In the genomic region with DNA sequence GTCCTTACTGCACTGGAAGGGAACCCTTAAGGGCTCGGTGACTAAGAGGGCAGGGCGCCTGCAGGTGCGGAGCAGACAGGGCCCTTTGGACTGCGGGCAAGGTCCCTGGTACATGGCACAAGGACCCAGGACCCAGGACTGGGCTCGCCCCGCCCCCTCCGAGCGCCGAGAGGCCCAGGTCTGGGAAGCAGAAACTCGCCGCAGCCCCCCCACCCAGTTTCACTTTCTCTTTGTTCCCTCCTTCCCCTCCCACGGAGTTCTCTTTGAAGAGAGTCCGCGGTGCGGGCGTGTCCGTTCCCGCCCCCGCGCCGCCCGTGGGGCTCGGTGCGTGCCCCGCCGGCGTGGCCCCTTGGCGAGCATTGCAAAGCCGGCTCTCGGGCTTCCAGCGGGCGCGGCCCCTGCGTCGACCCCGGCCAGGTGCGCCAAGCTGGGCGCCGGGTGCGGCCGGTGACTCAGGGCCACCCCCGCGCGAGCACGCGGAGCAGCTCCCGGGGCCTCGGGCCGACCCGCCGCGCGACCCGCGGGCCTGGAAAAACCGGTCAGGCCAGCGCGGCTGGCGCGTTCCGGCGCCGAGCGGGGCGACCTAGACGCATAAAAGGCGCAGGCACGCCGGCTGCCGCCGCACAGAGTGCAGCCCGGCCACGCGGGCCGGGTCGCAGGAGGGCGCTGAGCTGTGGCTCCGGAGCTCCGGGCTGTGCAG, we compare ENCODE assay signal across 8 mouse cellular contexts. TPM values are rescaled to one million over a fixed set of nuclear protein-coding genes. Genes with fewer than 3 reads are reported as not detected.
DNase-seq lines count a peak whose midpoint lies in the region; ATAC-seq lines count a peak whose summit lies in the region.

No protein-coding gene starts in this region.

- H3K27me3 ChIP-seq in forebrain, embryonic 15.5 days, result 0 out of 2 replicates have a peak, but pooled peaks cover 11% of the 10 kb centered on the region
- peaks cover 32% of the 10 kb centered on the region for H3K27me3 ChIP-seq in hindbrain, embryonic 14.5 days (ENCODE audit: control insufficient read depth, insufficient read depth, low read length)
- peaks cover 39% of the 10 kb centered on the region for H3K27me3 ChIP-seq in limb, embryonic 15.5 days
- peaks cover 34% of the 10 kb centered on the region for H3K27me3 ChIP-seq in midbrain, embryonic 14.5 days (ENCODE audit: control insufficient read depth, insufficient read depth, low read length)
- no peaks in the 10 kb centered on the region for H3K27me3 ChIP-seq in stomach, embryonic 16.5 days (ENCODE audit: control insufficient read depth, insufficient read depth, low read length)

- H3K4me1 ChIP-seq in forebrain, embryonic 15.5 days, result peaks cover 10% of the 10 kb centered on the region; the same call in 1 of the 2 replicates
- peaks cover 4% of the 10 kb centered on the region; the same call in 1 of the 2 replicates for H3K4me1 ChIP-seq in hindbrain, embryonic 14.5 days (replicated peaks; ENCODE audit: control insufficient read depth, insufficient read depth, low read length)
- peaks cover 17% of the 10 kb centered on the region for H3K4me1 ChIP-seq in limb, embryonic 15.5 days
- H3K4me1 ChIP-seq in midbrain, embryonic 14.5 days (ENCODE audit: control insufficient read depth, insufficient read depth, low read length), result 0 out of 2 replicates have a peak, but pooled peaks cover 4% of the 10 kb centered on the region
- H3K4me1 ChIP-seq in stomach, embryonic 16.5 days (ENCODE audit: control insufficient read depth, insufficient read depth, low read length), result peaks cover 17% of the 10 kb centered on the region; the same call in 1 of the 2 replicates

- ATAC-seq in forebrain, embryonic 15.5 days (replicated peaks), result peak; percentile 67
- peak; percentile 43; the same call in 1 of the 2 replicates for ATAC-seq in hindbrain, embryonic 14.5 days (ENCODE audit: low FRiP score)
- ATAC-seq in limb, embryonic 15.5 days (ENCODE audit: insufficient number of reproducible peaks, low FRiP score, low TSS enrichment, low read depth), result no peak
- ATAC-seq in midbrain, embryonic 14.5 days (ENCODE audit: low FRiP score, low TSS enrichment), result peak; percentile 58; the same call in 1 of the 2 replicates
- peak; percentile 81 for ATAC-seq in stomach, embryonic 16.5 days (ENCODE audit: insufficient read depth, low FRiP score)
- ATAC-seq in monocyte, adult 5-6 weeks (replicated peaks; ENCODE audit: insufficient number of reproducible peaks, low FRiP score, low TSS enrichment, poor library complexity, severe bottlenecking), result no peak

- no peaks in the 10 kb centered on the region for H3K36me3 ChIP-seq in forebrain, embryonic 15.5 days
- H3K36me3 ChIP-seq in hindbrain, embryonic 14.5 days (replicated peaks; ENCODE audit: control insufficient read depth, insufficient read depth), result no peaks in the 10 kb centered on the region
- H3K36me3 ChIP-seq in limb, embryonic 15.5 days, result no peaks in the 10 kb centered on the region
- no peaks in the 10 kb centered on the region for H3K36me3 ChIP-seq in midbrain, embryonic 14.5 days (ENCODE audit: control insufficient read depth, insufficient read depth, low read length)
- no peaks in the 10 kb centered on the region for H3K36me3 ChIP-seq in stomach, embryonic 16.5 days (ENCODE audit: control insufficient read depth, insufficient read depth, low read length)

- no peak overlapping the region for H3K27ac ChIP-seq in forebrain, embryonic 15.5 days (replicated peaks)
- H3K27ac ChIP-seq in hindbrain, embryonic 14.5 days, result no peak overlapping the region
- peak overlapping the region; percentile 55 for H3K27ac ChIP-seq in limb, embryonic 15.5 days
- H3K27ac ChIP-seq in midbrain, embryonic 14.5 days (replicated peaks; ENCODE audit: low read depth, low read length), result no peak overlapping the region
- H3K27ac ChIP-seq in stomach, embryonic 16.5 days (ENCODE audit: low read length), result peak overlapping the region; percentile 93

- DNase-seq in urinary bladder, adult 18-20 months (ENCODE audit: low spot score in 2 of 2), result peak; percentile 80 to 81
- DNase-seq in urinary bladder, postnatal 10 days (ENCODE audit: low spot score), result no peak
- DNase-seq in hindbrain, embryonic 14.5 days (ENCODE audit: low spot score), result peak; percentile 52
- peak; percentile 79 for DNase-seq in midbrain, embryonic 14.5 days

- peak overlapping the region; percentile 84 for H3K4me2 ChIP-seq in forebrain, embryonic 15.5 days (replicated peaks)
- H3K4me2 ChIP-seq in hindbrain, embryonic 14.5 days (replicated peaks), result peak overlapping the region; percentile 97
- peak overlapping the region; percentile 94 for H3K4me2 ChIP-seq in limb, embryonic 15.5 days
- H3K4me2 ChIP-seq in midbrain, embryonic 14.5 days (ENCODE audit: low read length), result peak overlapping the region; percentile 95
- peak overlapping the region; percentile 76 for H3K4me2 ChIP-seq in stomach, embryonic 16.5 days (ENCODE audit: low read depth, low read length)

- H3K9ac ChIP-seq in forebrain, embryonic 15.5 days (replicated peaks), result peak overlapping the region; percentile 56
- peak overlapping the region; percentile 73 for H3K9ac ChIP-seq in hindbrain, embryonic 14.5 days
- peak overlapping the region; percentile 45 for H3K9ac ChIP-seq in limb, embryonic 15.5 days
- peak overlapping the region; percentile 72 for H3K9ac ChIP-seq in midbrain, embryonic 14.5 days (replicated peaks; ENCODE audit: low read length)
- peak overlapping the region; percentile 87 for H3K9ac ChIP-seq in stomach, embryonic 16.5 days (ENCODE audit: low read length)

- 1% methylated on average over 77 of the region's 79 CpGs for WGBS in forebrain, embryonic 15.5 days
- WGBS in hindbrain, embryonic 14.5 days, result 1% methylated on average over 76 of the region's 79 CpGs
- WGBS in limb, embryonic 15.5 days, result under 1% methylated on average over 78 of the region's 79 CpGs
- under 1% methylated on average over 79 of the region's 79 CpGs for WGBS in midbrain, embryonic 14.5 days
- 1% methylated on average over 78 of the region's 79 CpGs for WGBS in stomach, embryonic 16.5 days

- peak overlapping the region; percentile 54 for H3K4me3 ChIP-seq in forebrain, embryonic 15.5 days
- peak overlapping the region; percentile 54 for H3K4me3 ChIP-seq in hindbrain, embryonic 14.5 days (replicated peaks; ENCODE audit: low read length)
- H3K4me3 ChIP-seq in limb, embryonic 15.5 days, result peak overlapping the region; percentile 70
- peak overlapping the region; percentile 47 for H3K4me3 ChIP-seq in midbrain, embryonic 14.5 days (replicated peaks; ENCODE audit: low read depth, low read length)
- peak overlapping the region; percentile 71 for H3K4me3 ChIP-seq in stomach, embryonic 16.5 days (replicated peaks; ENCODE audit: low read length)

- H3K9me3 ChIP-seq in forebrain, embryonic 15.5 days, result no peaks in the 10 kb centered on the region
- H3K9me3 ChIP-seq in hindbrain, embryonic 14.5 days (ENCODE audit: control insufficient read depth, low read length), result no peaks in the 10 kb centered on the region
- no peaks in the 10 kb centered on the region for H3K9me3 ChIP-seq in limb, embryonic 15.5 days
- no peaks in the 10 kb centered on the region for H3K9me3 ChIP-seq in midbrain, embryonic 14.5 days (ENCODE audit: control insufficient read depth, low read length)
- no peaks in the 10 kb centered on the region for H3K9me3 ChIP-seq in stomach, embryonic 16.5 days (replicated peaks; ENCODE audit: control insufficient read depth, low read length)

RNA-seq across cellular contexts. Expression of gene Kif26a, which starts 15.7 kb away (rescaled TPM):
- 16.1 and 18.0 TPM in 2 replicates for polyA plus RNA-seq in forebrain, embryonic 15.5 days (2015; fragmentation: Nextera tagmentation; extraction: Ambion mirVana)
- polyA plus RNA-seq in hindbrain, embryonic 14.5 days (2014; fragmentation: Nextera tagmentation; extraction: Ambion mirVana), result 3.1 and 3.4 TPM in 2 replicates
- 6.3 and 8.7 TPM in 2 replicates for polyA plus RNA-seq in limb, embryonic 15.5 days (2015; fragmentation: Nextera tagmentation; extraction: Ambion mirVana)
- 6.2 and 7.2 TPM in 2 replicates for polyA plus RNA-seq in midbrain, embryonic 14.5 days (2014; fragmentation: Nextera tagmentation; extraction: Ambion mirVana)
- polyA plus RNA-seq in stomach, embryonic 16.5 days (2015; fragmentation: Nextera tagmentation; extraction: Ambion mirVana), result 2.6 and 3.5 TPM in 2 replicates
- total RNA-seq in monocyte, adult 5-6 weeks (2017), result not detected in 3 replicates

RNA-seq across cellular contexts. Expression of gene Aspg, which starts 23.8 kb away (rescaled TPM):
- 0.20 and 0.22 TPM in 2 replicates for polyA plus RNA-seq in forebrain, embryonic 15.5 days (2015; fragmentation: Nextera tagmentation; extraction: Ambion mirVana)
- 0.29 and 0.46 TPM in 2 replicates for polyA plus RNA-seq in hindbrain, embryonic 14.5 days (2014; fragmentation: Nextera tagmentation; extraction: Ambion mirVana)
- 8.0 and 9.2 TPM in 2 replicates for polyA plus RNA-seq in limb, embryonic 15.5 days (2015; fragmentation: Nextera tagmentation; extraction: Ambion mirVana)
- not detected in 2 replicates for polyA plus RNA-seq in midbrain, embryonic 14.5 days (2014; fragmentation: Nextera tagmentation; extraction: Ambion mirVana)
- polyA plus RNA-seq in stomach, embryonic 16.5 days (2015; fragmentation: Nextera tagmentation; extraction: Ambion mirVana), result 3.8 and 5.2 TPM in 2 replicates
- total RNA-seq in monocyte, adult 5-6 weeks (2017), result not detected in 3 replicates

Comparison
In these comparisons a context has a peak if more than half of its experiments do, and no peak if none do; other contexts are left out.
1. ATAC-seq: peak in forebrain, embryonic 15.5 days (single experiment), hindbrain, embryonic 14.5 days (single experiment), midbrain, embryonic 14.5 days (single experiment) and stomach, embryonic 16.5 days (single experiment); none in limb, embryonic 15.5 days (single experiment) and monocyte, adult 5-6 weeks (single experiment).
2. H3K27ac ChIP-seq: peak in limb, embryonic 15.5 days (single experiment) and stomach, embryonic 16.5 days (single experiment); none in forebrain, embryonic 15.5 days (single experiment), hindbrain, embryonic 14.5 days (single experiment) and midbrain, embryonic 14.5 days (single experiment).
3. Peak in every context shown above with its lines, with median percentiles within 50 percentile points of each other: H3K4me2 ChIP-seq, H3K4me3 ChIP-seq and H3K9ac ChIP-seq.